Mouse (Mus musculus) liver, embryonic 14.5 days (tissue): Measurements from ENCODE around the gene Zdhhc22. TPM values are rescaled to one million over a fixed set of nuclear protein-coding genes. Genes with fewer than 3 reads are reported as not detected.

Experiments
- ATAC-seq: fragments of 200-750 bp; cut with Nextera tagmentation; 2 replicates; pipeline ENCODE4 v1.8.0; 2017; ENCODE audit warnings: moderate number of reproducible peaks, mild to moderate bottlenecking, moderate library complexity; ENCODE audit not compliant: insufficient read depth
- DNase-seq, 3 experiments: peaks; one replicate each; pipeline ENCODE4 v3.0.0-alpha.2; 2012 to 2013; ENCODE audit warnings: low read depth in 3 of 3, low spot score in 3 of 3
- H3K27ac ChIP-seq: fragments of 300-500 bp; sonication (generic); 2 replicates; pipeline ENCODE4 v1.5.1; 2014; ENCODE audit warnings: moderate library complexity, mild to moderate bottlenecking, control low read depth, inconsistent platforms
- H3K27me3 ChIP-seq: fragments of 300-500 bp; sonication (generic); 2 replicates; pipeline ENCODE4 v1.6.1; 2014; ENCODE audit warnings: mild to moderate bottlenecking, low read length, moderate library complexity; ENCODE audit not compliant: control insufficient read depth, insufficient read depth
- H3K36me3 ChIP-seq: fragments of 300-500 bp; sonication (generic); replicated peaks from 2 replicates; pipeline ENCODE4 v1.6.1; 2014; ENCODE audit warnings: low read depth; ENCODE audit not compliant: control insufficient read depth, insufficient read depth
- H3K4me1 ChIP-seq, 2 experiments: fragments of 200-500 bp in 1 of 2; fragments of 300-500 bp in 1 of 2; sonication (generic) in 1 of 2; replicated peaks; 2 replicates each; pipeline ENCODE4 v1.6.1; 2012 to 2014; ENCODE audit warnings: antibody characterized with exemption in 1 of 2, inconsistent platforms in 1 of 2, low read length in 1 of 2; ENCODE audit not compliant: control insufficient read depth in 2 of 2, insufficient read depth in 2 of 2
- H3K4me2 ChIP-seq: fragments of 300-500 bp; sonication (generic); 2 replicates; pipeline ENCODE4 v1.6.1; 2014; ENCODE audit warnings: low read depth, mild to moderate bottlenecking, control low read depth, moderate library complexity
- H3K4me3 ChIP-seq, 2 experiments: fragments of 200-500 bp in 1 of 2; fragments of 300-500 bp in 1 of 2; sonication (generic) in 1 of 2; 2 replicates each; pipeline ENCODE4 v1.5.1; 2012 to 2014; ENCODE audit warnings: low read depth in 2 of 2, low read length in 2 of 2, mild to moderate bottlenecking in 2 of 2, control low read depth in 1 of 2, inconsistent platforms in 1 of 2, moderate library complexity in 1 of 2; ENCODE audit not compliant: insufficient read depth in 1 of 2
- H3K9ac ChIP-seq: fragments of 300-500 bp; sonication (generic); replicated peaks from 2 replicates; pipeline ENCODE4 v1.6.1; 2014; ENCODE audit warnings: mild to moderate bottlenecking, control low read depth, moderate library complexity
- H3K9me3 ChIP-seq: fragments of 300-500 bp; sonication (generic); 2 replicates; pipeline ENCODE4 v1.6.1; 2016; ENCODE audit warnings: low read length, mixed read lengths; ENCODE audit not compliant: control insufficient read depth
- CTCF ChIP-seq: IDR thresholded peaks from 2 replicates; pipeline ENCODE4 v1.5.1; 2016; ENCODE audit warnings: antibody characterized with exemption, low read depth, control low read depth
- EP300 ChIP-seq: IDR thresholded peaks from 2 replicates; pipeline ENCODE4 v1.6.1; 2016; ENCODE audit warnings: antibody characterized with exemption, low read depth
- WGBS: fragments of 180-500 bp; shearing (Covaris S2); extraction: QIAGEN DNeasy Blood & Tissue Kit; methylation state at CpG from one replicate; pipeline ENCODE4 v1.1.7; 2014; ENCODE audit not compliant: insufficient replicate concordance; 5-methylcytosine and 5-hydroxymethylcytosine counted together
- polyA plus RNA-seq, 2 experiments: library from polyadenylated mRNA; depleted of rRNA in 1 of 2; stranded (reverse) in 1 of 2; unstranded in 1 of 2; fragments of >200 nt; fragmentation: Nextera tagmentation in 1 of 2; extraction: Ambion mirVana in 1 of 2; gene quantifications; 2 replicates each; pipeline versions ENCODE4 v1.2.1 to v1.2.3; 2012 to 2014

Gene Zdhhc22
- polyA plus RNA-seq, 2 experiments: not detected

DNA sequence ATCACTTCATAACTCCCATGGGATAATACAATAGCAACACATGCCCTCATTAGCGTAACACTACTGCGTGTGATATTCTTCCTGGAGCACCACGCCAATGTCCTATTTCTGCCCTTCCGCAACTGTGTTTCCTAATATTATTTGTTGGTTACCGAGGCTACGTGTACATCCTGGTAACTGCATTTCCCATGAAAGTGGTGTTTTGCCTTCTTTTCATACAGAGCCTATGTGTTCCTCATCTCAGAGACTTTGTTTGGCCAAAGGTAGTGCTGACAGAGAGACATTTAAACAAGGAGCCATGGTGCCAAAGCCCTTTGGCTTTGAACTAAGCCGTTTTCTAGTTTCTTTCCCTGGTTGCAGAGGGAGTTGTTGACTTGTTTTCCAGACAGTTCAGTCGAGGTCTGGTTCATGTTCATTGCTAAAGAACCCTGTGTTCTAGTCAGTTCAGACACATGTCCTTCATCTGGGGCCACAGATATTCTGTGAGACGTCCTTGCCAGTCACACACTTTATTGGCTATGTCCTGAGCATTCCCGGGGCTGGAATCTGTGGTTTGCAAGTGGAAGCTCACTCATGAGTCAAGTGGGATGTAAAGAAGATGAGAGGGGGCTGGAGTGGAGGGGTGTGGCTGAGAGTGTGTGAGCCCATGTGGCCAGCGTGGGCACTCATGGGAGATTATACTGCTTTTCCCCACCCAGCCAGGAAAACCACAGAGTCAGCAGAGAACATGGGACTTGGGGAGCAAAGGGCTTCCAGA is 53.5 kb downstream of the Zdhhc22 start:
- Histone ChIP-seq H3K36me3 (no peaks in the 10 kb centered on the region), H3K27me3 (no peaks in the 10 kb centered on the region), H3K9me3 (no peaks in the 10 kb centered on the region), H3K4me2 (no peak overlapping the region), H3K9ac (no peak overlapping the region), H3K4me3 (no peak overlapping the region), H3K4me1 (no peaks in the 10 kb centered on the region), H3K27ac (no peak overlapping the region)
- TF ChIP-seq CTCF (no peak), EP300 (no peak)
- ATAC-seq: no peak
- WGBS: 58% methylated on average over 11 of the region's 11 CpGs
- DNase-seq: no peak

DNA sequence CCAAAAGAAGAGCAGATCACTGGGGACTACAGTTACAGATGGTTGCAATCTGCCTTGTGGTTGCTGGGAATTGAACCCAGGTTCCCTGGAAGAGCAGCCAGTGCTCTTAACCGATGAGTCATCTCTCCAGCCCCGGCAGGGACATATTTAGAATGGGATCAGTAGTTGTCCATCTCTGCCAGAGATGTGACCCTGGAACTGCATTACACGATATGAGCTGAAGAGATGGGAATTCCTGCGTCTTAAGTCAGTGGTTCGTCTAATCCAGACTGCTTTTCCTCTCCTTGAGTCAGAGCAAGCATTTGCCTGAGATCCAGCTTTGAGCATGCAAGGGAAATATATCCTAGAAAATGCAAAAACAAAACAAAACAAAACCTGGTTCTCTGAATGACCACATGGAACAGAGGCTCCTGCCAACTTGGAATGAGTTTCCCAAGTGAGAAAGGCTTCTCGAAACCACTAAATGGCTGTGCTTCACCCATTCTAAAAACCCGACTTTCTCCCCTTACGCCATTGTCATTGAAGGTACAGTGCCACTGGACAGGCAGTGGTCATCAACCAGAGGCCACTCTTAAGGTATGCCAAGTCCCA is 54.4 kb downstream of the Zdhhc22 start:
- DNase-seq: no peak
- H3K9me3 ChIP-seq: no peaks in the 10 kb centered on the region
- no peak overlapping the region for H3K4me2 ChIP-seq
- no peak for ATAC-seq
- H3K27me3 ChIP-seq: no peaks in the 10 kb centered on the region
- no peak overlapping the region for H3K4me3 ChIP-seq
- H3K36me3 ChIP-seq: no peaks in the 10 kb centered on the region
- no peak overlapping the region for H3K27ac ChIP-seq
- TF ChIP-seq CTCF (no peak), EP300 (no peak)
- no peak overlapping the region for H3K9ac ChIP-seq
- 69% methylated on average over 8 of the region's 8 CpGs for WGBS
- H3K4me1 ChIP-seq: no peaks in the 10 kb centered on the region

DNA sequence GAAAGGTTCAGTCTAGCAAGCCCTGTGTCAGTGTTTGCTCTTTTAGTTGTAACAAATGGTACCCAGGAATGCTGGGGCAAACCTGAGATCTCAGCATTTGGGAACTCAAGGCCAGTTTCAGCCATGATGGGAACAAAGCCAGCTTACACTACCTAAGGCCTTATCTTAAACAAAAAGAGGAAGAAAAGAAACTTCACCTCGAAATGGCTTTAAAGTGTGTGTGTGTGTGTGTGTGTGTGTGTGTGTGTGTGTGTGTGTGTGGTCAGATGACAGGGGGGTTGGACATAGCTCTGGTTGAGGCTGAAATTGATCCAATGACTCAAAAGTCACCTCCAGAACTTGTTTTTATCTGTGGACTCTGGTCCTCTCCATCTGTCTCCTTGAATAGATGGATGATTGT is 55.5 kb downstream of the Zdhhc22 start:
- H3K36me3 ChIP-seq: no peaks in the 10 kb centered on the region
- no peak for DNase-seq
- WGBS: 5% methylated on average over 1 of the region's 1 CpGs

GRCm38 (mm10) chr12:86932575-86932952 is 57.7 kb downstream of the Zdhhc22 start:
- Histone ChIP-seq H3K4me3 (no peak overlapping the region), H3K9ac (no peak overlapping the region), H3K27ac (no peak overlapping the region), H3K4me1 (no peaks in the 10 kb centered on the region), H3K36me3 (no peaks in the 10 kb centered on the region), H3K4me2 (no peak overlapping the region), H3K27me3 (no peaks in the 10 kb centered on the region), H3K9me3 (peaks cover 4% of the 10 kb centered on the region)
- DNase-seq (no peak), ATAC-seq (no peak)
- TF ChIP-seq EP300 (no peak), CTCF (no peak)
- WGBS: 53% methylated on average over 6 of the region's 6 CpGs

More for the DNA sequence above, 55.5 kb downstream of the Zdhhc22 start:
- Histone ChIP-seq H3K9ac (no peak overlapping the region), H3K27ac (no peak overlapping the region), H3K4me1 (no peaks in the 10 kb centered on the region), H3K4me2 (no peak overlapping the region), H3K4me3 (no peak overlapping the region), H3K27me3 (no peaks in the 10 kb centered on the region), H3K9me3 (no peaks in the 10 kb centered on the region)
- TF ChIP-seq CTCF: no peak
- no peak for TF ChIP-seq EP300
- no peak for ATAC-seq

DNA sequence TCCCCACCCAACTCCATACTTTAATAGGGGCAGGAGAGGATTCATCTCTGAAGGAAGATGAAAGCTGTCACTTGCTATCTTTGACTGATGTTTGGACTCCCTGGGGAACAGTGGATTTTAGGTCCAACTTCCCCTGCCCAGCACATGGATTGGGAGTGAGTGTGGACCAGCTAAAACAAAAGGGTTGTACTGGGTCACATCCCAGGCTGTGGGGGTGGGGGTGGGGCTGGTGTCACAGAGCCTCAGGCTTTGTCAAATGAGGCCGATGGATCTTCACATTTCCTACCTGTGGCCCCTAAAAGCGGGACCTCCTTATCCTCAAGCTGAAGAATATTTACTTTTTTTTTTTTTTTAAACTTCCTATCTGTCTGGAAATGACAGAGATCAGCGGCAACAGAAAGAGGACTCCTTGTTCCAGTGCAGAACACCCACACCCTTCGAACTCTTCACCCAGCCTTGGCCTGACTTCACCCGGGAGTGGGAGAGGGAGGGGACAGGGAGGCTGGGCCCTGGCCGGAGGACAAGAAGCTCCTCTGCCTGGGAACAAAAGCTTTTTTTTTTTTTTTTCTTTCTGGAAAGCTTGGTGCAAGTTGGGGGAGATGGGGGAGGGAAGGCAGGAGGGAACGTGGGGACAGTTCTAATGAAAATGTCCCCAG is 58.2 kb downstream of the Zdhhc22 start:
- TF ChIP-seq CTCF: no peak
- TF ChIP-seq EP300: no peak
- Histone ChIP-seq H3K27ac (no peak overlapping the region), H3K4me3 (no peak overlapping the region), H3K9me3 (peaks cover 4% of the 10 kb centered on the region), H3K36me3 (no peaks in the 10 kb centered on the region), H3K4me2 (no peak overlapping the region), H3K4me1 (no peaks in the 10 kb centered on the region), H3K27me3 (no peaks in the 10 kb centered on the region), H3K9ac (no peak overlapping the region)
- no peak for DNase-seq
- WGBS: 34% methylated on average over 7 of the region's 7 CpGs
- ATAC-seq: no peak
